Mouse (Mus musculus): ENCODE results near the gene Il1rap.

GRCm38 (mm10) chr16:26691294-26691693 lies 109.8 kb downstream of the Il1rap start:
- TF ChIP-seq CTCF (IDR thresholded peaks at IDR 0.05; ENCODE audit: low read depth, low read length) = no peak
- no peak for TF ChIP-seq POLR2AphosphoS5 (IDR thresholded peaks at IDR 0.05; ENCODE audit: insufficient replicate concordance, low read depth, low read length)
- no peak for TF ChIP-seq GATA1 (IDR thresholded peaks at IDR 0.05; ENCODE audit: borderline replicate concordance, low read length)
- TF ChIP-seq TAL1 (conservative IDR thresholded peaks at IDR 0.05; ENCODE audit: low read depth, low read length) = no peak

Data from G1E (cell line).